Mouse (Mus musculus) myocyte (in vitro differentiated cells): ENCODE results near the gene Fkbp1a. TPM values are rescaled to one million over a fixed set of nuclear protein-coding genes. Genes with fewer than 3 reads are reported as not detected.

Source experiments
- H3K27me3 ChIP-seq: one replicate; pipeline ENCODE4 v1.6.1; 2011; ENCODE audit not compliant: control insufficient read depth, insufficient read depth, insufficient read length
- H3K36me3 ChIP-seq: one replicate; pipeline ENCODE4 v1.6.1; 2011; ENCODE audit not compliant: control insufficient read depth, insufficient read depth
- H3K4me2 ChIP-seq: one replicate; pipeline ENCODE4 v1.6.1; 2011; ENCODE audit warnings: low read depth, control low read depth
- H3K4me3 ChIP-seq: one replicate; pipeline ENCODE4 v1.5.1; 2011; ENCODE audit warnings: mild to moderate bottlenecking, control low read depth, moderate library complexity
- H3K79me2 ChIP-seq: one replicate; pipeline ENCODE4 v1.6.1; 2011; ENCODE audit not compliant: control insufficient read depth, insufficient read depth
- H3ac ChIP-seq: one replicate; pipeline ENCODE4 v1.6.1; 2011; ENCODE audit not compliant: control insufficient read depth, insufficient read length
- CEBPB ChIP-seq: IDR thresholded peaks from 2 replicates; pipeline ENCODE4 v1.6.1; 2011; ENCODE audit warnings: mild to moderate bottlenecking, moderate library complexity; ENCODE audit not compliant: poor library complexity, insufficient read depth, severe bottlenecking
- E2F4 ChIP-seq: IDR thresholded peaks from one replicate; pipeline ENCODE4 v1.6.1; 2011; ENCODE audit warnings: mild to moderate bottlenecking, control low read depth, moderate library complexity; ENCODE audit not compliant: insufficient read depth
- MAX ChIP-seq: IDR thresholded peaks from one replicate; pipeline ENCODE4 v1.6.1; 2011; ENCODE audit warnings: low read depth, mild to moderate bottlenecking, control low read depth
- MYOD1 ChIP-seq, 3 experiments: IDR thresholded peaks; one replicate each; pipeline ENCODE4 v1.6.1; 2011; ENCODE audit warnings: control low read depth in 2 of 3, low read depth in 2 of 3, mild to moderate bottlenecking in 2 of 3, moderate library complexity in 1 of 3; ENCODE audit not compliant: insufficient read length in 2 of 3, control insufficient read depth in 1 of 3
- MYOG ChIP-seq, 3 experiments: IDR thresholded peaks; one replicate each; pipeline ENCODE4 v1.6.1; 2011; ENCODE audit warnings: control low read depth in 2 of 3, low read depth in 2 of 3, mild to moderate bottlenecking in 2 of 3; ENCODE audit not compliant: insufficient read length in 2 of 3, control insufficient read depth in 1 of 3, insufficient read depth in 1 of 3
- POLR2A ChIP-seq: IDR thresholded peaks from one replicate; pipeline ENCODE4 v1.6.1; 2011; ENCODE audit warnings: low read depth, mild to moderate bottlenecking, control low read depth, moderate library complexity; ENCODE audit not compliant: insufficient read length
- POLR2AphosphoS2 ChIP-seq: IDR thresholded peaks from one replicate; pipeline ENCODE4 v1.6.1; 2011; ENCODE audit warnings: low read depth, control low read depth; ENCODE audit not compliant: insufficient read length
- REST ChIP-seq: IDR thresholded peaks from one replicate; pipeline ENCODE4 v1.6.1; 2011; ENCODE audit warnings: mild to moderate bottlenecking, control low read depth, moderate library complexity; ENCODE audit not compliant: insufficient read depth, insufficient read length
- SRF ChIP-seq: IDR thresholded peaks from one replicate; pipeline ENCODE4 v1.6.1; 2011; ENCODE audit warnings: low read depth; ENCODE audit not compliant: control insufficient read depth, insufficient read length
- TCF12 ChIP-seq: IDR thresholded peaks from one replicate; pipeline ENCODE4 v1.6.1; 2011; ENCODE audit warnings: mild to moderate bottlenecking, control low read depth; ENCODE audit not compliant: poor library complexity, insufficient read depth, severe bottlenecking
- TCF3 ChIP-seq: IDR thresholded peaks from one replicate; pipeline ENCODE4 v1.6.1; 2011; ENCODE audit warnings: low read depth, control low read depth; ENCODE audit not compliant: insufficient read length
- USF1 ChIP-seq: IDR thresholded peaks from one replicate; pipeline ENCODE4 v1.6.1; 2011; ENCODE audit warnings: low read depth, mild to moderate bottlenecking, control low read depth, moderate library complexity
- polyA plus RNA-seq: library from polyadenylated mRNA; unstranded; fragments of >200 nt; fragmentation: generic; extraction: Trizol; gene quantifications from one replicate; pipeline ENCODE4 v1.2.1, GENCODE M21; 2012; ENCODE audit warnings: missing spikeins

Gene Fkbp1a
- polyA plus RNA-seq, 1 experiment = 389 TPM

DNA sequence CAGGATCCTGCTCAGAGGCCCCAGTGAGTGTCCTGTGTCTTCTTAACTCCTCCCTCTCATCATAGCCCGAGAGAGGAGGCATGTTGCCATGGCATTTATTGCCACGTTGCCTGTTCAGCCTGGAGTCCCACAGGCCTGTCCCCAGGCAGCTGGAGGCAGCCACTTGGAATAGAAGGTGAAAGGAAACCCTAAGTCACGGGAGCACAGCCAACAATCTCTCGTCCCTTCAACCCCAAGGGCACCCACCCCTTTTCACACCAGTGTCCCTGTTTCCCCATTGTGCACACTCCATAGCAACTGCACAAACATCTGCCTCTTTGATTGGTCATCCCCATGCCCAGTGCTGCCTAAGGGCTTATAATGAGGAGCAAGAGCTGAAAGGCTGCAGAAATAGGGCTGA lies 61.3 kb downstream of the Fkbp1a start:
- no peaks in the 10 kb centered on the region for H3K79me2 ChIP-seq
- H3K4me3 ChIP-seq = no peak overlapping the region
- H3K4me2 ChIP-seq = no peak overlapping the region
- peaks cover 44% of the 10 kb centered on the region for H3K27me3 ChIP-seq
- TF ChIP-seq SRF = no peak
- no peak for TF ChIP-seq TCF3
- no peak for TF ChIP-seq MYOD1 (IDR thresholded peaks at IDR 0.05; ENCODE audit: control insufficient read depth in 1 of 3, insufficient read length in 2 of 3, low read depth in 2 of 3)
- no peak for TF ChIP-seq MAX
- TF ChIP-seq MYOG (IDR thresholded peaks at IDR 0.05; ENCODE audit: control insufficient read depth in 1 of 3, insufficient read depth in 1 of 3, insufficient read length in 2 of 3, low read depth in 2 of 3) = no peak
- TF ChIP-seq POLR2A = no peak
- no peak for TF ChIP-seq USF1
- no peak for TF ChIP-seq CEBPB
- TF ChIP-seq E2F4 = no peak
- no peak for TF ChIP-seq TCF12
- no peak for TF ChIP-seq POLR2AphosphoS2
- no peak for TF ChIP-seq REST
- no peaks in the 10 kb centered on the region for H3K36me3 ChIP-seq
- H3ac ChIP-seq = no peak overlapping the region

DNA sequence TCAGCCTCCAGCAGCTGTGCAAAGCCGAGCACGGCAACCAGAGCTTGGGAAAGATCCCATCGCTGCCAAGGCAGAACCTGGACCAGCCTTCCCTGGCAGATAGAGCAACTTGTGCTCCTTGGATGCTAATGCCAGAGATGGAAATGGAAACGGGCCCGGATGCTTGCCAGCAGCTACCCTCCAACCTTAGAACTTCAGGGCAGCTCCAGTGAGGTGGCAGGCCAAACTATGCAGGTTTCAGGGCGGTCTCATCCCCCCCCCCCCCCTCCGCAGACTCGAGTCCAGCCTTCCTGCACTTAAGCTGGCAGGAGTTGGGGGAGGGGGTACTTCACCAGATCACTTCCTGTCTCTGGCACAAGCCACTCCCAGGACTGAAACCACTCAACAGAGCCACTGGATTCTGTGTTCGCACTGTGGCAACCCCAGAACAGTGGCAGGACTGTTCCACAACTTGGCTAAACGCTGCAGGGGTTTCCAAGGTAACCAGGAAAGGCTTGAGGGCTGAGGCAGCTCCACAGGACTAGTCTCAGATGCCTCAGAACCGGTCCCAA lies 63.2 kb downstream of the Fkbp1a start:
- Histone ChIP-seq H3K79me2 (no peaks in the 10 kb centered on the region), H3K27me3 (peaks cover 30% of the 10 kb centered on the region), H3K36me3 (no peaks in the 10 kb centered on the region), H3K4me2 (no peak overlapping the region), H3ac (no peak overlapping the region), H3K4me3 (no peak overlapping the region)
- TF ChIP-seq MYOG (IDR thresholded peaks at IDR 0.05; ENCODE audit: control insufficient read depth in 1 of 3, insufficient read depth in 1 of 3, insufficient read length in 2 of 3, low read depth in 2 of 3) (peak in 1 of 3 experiments; percentile 3), POLR2AphosphoS2 (no peak), MYOD1 (IDR thresholded peaks at IDR 0.05; ENCODE audit: control insufficient read depth in 1 of 3, insufficient read length in 2 of 3, low read depth in 2 of 3) (no peak), POLR2A (no peak), SRF (no peak), REST (no peak), MAX (no peak), USF1 (no peak), TCF3 (no peak)

DNA sequence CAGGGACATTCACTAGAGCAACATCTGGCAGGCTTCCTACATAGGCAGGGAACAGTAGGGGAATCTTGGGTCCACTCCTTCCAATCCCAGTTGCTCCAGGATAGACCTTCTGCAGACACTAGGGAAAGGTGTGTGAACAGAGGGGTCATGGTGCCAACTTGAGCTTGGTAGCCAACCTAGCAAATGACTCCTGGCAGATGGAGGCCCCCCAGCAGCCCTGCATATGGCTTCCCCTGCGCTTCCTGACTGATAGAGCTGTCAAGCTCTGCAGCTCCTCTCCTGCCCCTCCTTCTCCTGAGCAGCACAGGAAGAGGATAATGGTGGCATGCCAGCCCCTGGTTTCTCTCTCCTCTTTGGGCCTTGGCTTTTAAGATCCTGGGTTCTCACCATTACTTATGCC lies 66.2 kb downstream of the Fkbp1a start:
- H3K4me2 ChIP-seq = no peak overlapping the region
- no peaks in the 10 kb centered on the region for H3K36me3 ChIP-seq
- no peaks in the 10 kb centered on the region for H3K79me2 ChIP-seq
- H3K27me3 ChIP-seq = peaks cover 7% of the 10 kb centered on the region
- no peak for TF ChIP-seq POLR2A
- no peak for TF ChIP-seq MYOD1 (IDR thresholded peaks at IDR 0.05; ENCODE audit: control insufficient read depth in 1 of 3, insufficient read length in 2 of 3, low read depth in 2 of 3)
- no peak for TF ChIP-seq TCF3
- no peak for TF ChIP-seq SRF
- no peak for TF ChIP-seq USF1
- no peak for TF ChIP-seq CEBPB
- TF ChIP-seq MYOG (IDR thresholded peaks at IDR 0.05; ENCODE audit: control insufficient read depth in 1 of 3, insufficient read depth in 1 of 3, insufficient read length in 2 of 3, low read depth in 2 of 3) = no peak
- TF ChIP-seq E2F4 = no peak
- no peak for TF ChIP-seq POLR2AphosphoS2
- TF ChIP-seq TCF12 = no peak
- no peak for TF ChIP-seq MAX
- no peak for TF ChIP-seq REST
- no peak overlapping the region for H3ac ChIP-seq
- H3K4me3 ChIP-seq = no peak overlapping the region

DNA sequence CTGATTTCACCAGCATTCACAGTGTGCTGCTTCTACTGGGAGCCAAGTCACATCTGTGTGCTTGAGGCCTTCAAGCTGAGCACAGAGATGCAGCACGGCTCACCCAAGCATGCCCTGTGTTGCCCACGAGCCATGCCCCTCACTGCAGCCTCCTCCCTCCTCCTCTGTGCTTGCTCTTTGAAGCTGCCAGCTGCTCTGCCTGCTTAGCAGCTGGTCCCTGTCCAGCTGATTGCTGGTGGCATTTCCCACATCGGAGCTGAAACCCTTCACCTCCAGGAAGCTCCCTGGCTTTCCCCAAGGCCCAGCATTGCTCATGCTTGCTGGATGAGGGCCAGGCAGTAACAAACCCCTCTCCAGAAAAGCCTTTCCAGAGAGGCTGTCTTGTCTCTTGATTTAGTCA lies 67.7 kb downstream of the Fkbp1a start:
- no peaks in the 10 kb centered on the region for H3K27me3 ChIP-seq
- H3K4me3 ChIP-seq = no peak overlapping the region
- H3ac ChIP-seq = no peak overlapping the region
- no peaks in the 10 kb centered on the region for H3K79me2 ChIP-seq
- no peak for TF ChIP-seq SRF
- peak in 2 of 3 experiments; percentile 58 to 65 for TF ChIP-seq MYOG (IDR thresholded peaks at IDR 0.05; ENCODE audit: control insufficient read depth in 1 of 3, insufficient read depth in 1 of 3, insufficient read length in 2 of 3, low read depth in 2 of 3)
- TF ChIP-seq CEBPB = no peak
- peak in 2 of 3 experiments; percentile 43 to 79 for TF ChIP-seq MYOD1 (IDR thresholded peaks at IDR 0.05; ENCODE audit: control insufficient read depth in 1 of 3, insufficient read length in 2 of 3, low read depth in 2 of 3)
- H3K36me3 ChIP-seq = no peaks in the 10 kb centered on the region
- no peak overlapping the region for H3K4me2 ChIP-seq

Other genes starting within 250 kb of the Fkbp1a start
- gene 4921509C19Rik, start 66.3 kb upstream of the Fkbp1a start, polyA plus RNA-seq = not detected
- gene Nsfl1c, start 48.3 kb upstream of the Fkbp1a start, polyA plus RNA-seq = 127 TPM
- 0.41 TPM for gene Sdcbp2, start 30.1 kb downstream of the Fkbp1a start, polyA plus RNA-seq
- gene Snph, start 90.1 kb downstream of the Fkbp1a start, polyA plus RNA-seq = not detected
- gene Rad21l, start 126.0 kb downstream of the Fkbp1a start, polyA plus RNA-seq = not detected
- gene Tmem74b, start 159.5 kb downstream of the Fkbp1a start, polyA plus RNA-seq = not detected
- 22.8 TPM for gene Psmf1, start 201.7 kb downstream of the Fkbp1a start, polyA plus RNA-seq